Mouse (Mus musculus) frontal cortex, postnatal 25 days (tissue): ENCODE results near the gene Thtpa.

ENCODE experiments used
- DNase-seq, 2 experiments: peaks; one replicate each; pipeline ENCODE4 v3.0.0; 2022; ENCODE audit warnings: low spot score in 2 of 2

The Thtpa gene

DNA sequence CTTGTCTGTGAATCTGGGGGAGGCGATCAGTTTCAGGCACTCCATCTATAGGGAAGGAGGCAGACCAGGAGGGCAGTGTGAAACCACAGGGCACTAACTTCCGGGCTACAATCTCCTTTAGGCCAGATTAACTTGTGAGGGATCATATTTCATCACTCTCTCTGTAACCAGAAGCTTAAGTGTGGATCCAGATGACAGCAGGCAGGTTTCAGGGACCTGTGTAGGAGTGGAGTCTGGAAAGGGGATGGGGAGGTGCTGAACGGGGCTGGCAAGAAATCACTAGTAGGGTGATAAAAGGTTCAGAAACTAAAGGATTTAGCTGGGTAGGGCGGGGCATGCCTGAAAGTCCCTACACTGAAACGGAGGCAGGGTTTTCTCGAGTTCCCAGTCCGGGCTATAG, 10.8 kb downstream of the Thtpa start:
- no peak for DNase-seq

GRCm38 (mm10) chr14:55105836-55106809, 11.5 kb downstream of the Thtpa start, which contains the start of gene Ap1g2:
Ap1g2 (minus strand) TSS chr14:55106593.
- peak; percentile 70 to 78 for DNase-seq

GRCm38 (mm10) chr14:55106990-55107389, 12.4 kb downstream of the Thtpa start:
- no peak for DNase-seq

GRCm38 (mm10) chr14:55108202-55108870, 13.8 kb downstream of the Thtpa start:
- peak in 1 of 2 experiments; percentile 52 for DNase-seq

DNA sequence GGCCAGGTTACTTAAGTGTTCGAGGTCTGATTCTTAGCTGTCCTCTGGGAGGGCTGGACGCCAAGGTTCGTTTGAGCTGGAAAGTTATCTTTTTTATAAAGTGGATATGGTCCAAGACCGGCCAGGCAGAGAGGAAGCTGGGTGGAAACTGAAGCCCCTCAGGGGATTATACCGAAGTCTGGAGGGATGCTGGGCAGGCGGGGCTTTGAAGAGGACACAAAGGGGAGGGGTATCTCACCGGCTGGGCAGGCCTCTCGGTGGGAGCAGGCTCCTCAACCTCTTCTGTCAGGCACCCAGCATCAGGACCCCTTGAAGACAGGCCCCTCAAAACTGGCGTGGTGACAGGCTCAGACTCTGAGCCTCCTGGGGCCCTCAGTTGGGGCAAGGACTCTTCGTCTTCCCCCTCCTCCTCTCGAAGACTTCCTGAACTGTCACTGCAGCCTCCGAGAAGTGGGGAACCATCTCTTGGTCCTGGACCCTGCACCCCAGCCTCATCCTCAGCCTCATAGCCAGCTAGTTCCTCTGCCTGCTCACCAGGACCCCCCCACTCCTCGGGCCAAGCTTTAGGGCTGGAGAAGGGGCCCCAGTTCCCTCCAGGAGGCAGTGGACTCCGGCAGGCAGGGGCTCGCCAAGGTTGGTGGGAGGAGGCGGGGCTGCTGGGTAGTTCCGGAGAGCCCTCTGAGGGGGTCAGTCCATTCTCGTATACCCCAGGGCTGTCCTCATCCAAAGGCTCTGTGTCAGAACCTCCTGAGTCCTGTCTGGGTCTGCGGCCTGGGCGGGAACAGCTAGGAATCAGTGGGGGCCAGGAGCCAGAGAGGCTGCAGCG, 14.7 kb downstream of the Thtpa start:
- DNase-seq, result peak in 1 of 2 experiments; percentile 31

DNA sequence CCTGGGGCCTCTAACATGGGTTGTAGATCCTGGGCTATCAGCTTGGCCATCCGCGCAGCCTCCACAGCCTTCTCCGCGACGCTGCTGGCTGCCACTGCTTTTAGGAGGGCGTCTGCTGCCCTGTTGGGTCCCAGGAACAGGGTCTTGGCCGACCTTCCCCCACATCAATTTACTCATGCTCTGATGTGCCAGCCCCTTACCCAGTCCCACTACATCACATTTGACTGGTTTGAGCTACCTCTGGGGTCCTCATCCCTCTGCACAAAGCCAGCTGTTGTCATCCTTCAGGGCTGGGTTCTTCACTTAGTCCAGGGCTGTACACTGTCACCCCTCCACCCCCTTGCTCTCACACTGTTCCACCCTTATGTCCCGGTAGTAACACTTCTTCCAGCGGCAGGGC, 15.5 kb downstream of the Thtpa start:
- DNase-seq, result no peak

- DNase-seq, result peak in 1 of 2 experiments; percentile 37
Measured at GRCm38 (mm10) chr14:55111720-55112119, 17.1 kb downstream of the Thtpa start.

GRCm38 (mm10) chr14:55113351-55113974, 18.9 kb downstream of the Thtpa start:
- DNase-seq, result no peak

- DNase-seq, result no peak
Measured at GRCm38 (mm10) chr14:55113975-55114645, 19.5 kb downstream of the Thtpa start.

DNA sequence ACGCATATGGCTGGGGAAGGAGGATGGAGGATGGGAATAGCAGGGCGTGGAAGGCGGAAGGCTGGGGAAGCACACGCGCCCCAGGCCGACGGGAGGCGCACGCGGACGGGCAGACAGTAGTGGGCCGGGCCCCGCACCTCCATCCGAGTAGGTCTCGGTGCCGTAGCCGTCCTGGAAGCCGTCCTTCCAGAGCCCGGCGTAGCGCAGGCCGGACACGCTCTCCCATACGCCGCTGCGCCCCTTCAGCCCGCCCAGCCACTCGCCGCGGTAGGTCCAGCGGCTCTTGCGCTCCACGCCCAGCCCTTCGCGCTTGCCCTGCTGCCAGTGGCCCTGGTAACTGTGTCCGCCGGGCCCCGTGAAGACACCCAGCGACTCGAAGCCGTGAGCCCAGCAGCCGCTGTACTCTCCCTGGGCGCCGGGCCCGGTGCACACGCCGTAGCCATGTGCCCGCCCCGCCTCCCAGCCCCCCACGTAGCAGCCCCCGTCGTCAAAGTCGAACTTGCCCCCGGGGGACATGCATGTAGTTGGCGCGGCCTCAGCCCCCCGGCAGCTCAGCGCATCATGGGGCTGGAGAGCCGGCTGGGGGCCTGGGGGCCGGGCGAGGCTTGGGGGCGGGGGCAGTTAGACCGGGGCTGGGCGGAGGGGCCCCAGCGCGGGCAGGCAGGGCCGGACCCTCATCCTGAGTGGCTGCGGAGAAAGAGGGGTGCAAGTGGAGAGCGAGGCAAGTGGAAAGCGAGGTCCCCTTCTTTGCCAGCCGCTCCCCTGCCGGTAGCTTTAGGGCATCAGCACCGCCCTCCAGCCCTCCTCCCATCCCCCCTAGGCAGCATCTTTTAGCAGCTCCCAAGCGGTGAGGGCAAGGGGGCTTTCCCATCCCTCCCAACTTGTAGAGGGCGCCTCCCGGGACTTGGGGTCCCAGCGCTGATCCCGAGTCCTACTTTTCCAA, 20.4 kb downstream of the Thtpa start:
- peak in 1 of 2 experiments; percentile 45 for DNase-seq

DNA sequence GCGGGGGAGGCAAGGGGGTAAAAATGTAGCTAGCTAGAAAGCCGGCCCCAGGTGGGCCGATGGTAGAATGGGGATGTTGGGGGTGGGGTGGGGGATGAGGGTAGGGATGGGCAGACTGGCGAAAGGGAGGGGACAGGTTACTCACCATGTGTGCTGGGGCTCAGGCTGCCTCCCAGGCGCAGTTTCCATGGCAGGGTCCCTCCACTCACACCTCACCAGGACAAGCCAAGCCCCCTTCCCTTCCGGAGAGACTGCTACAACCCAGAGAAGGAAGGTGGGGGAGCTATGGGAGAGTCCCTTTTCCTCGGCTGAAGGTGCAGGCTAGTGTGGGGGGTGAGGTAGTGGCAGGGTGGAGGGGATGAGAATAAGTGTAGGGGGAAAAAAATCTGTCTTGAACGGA, 21.3 kb downstream of the Thtpa start:
- DNase-seq, result no peak

GRCm38 (mm10) chr14:55116425-55117200, 22.0 kb downstream of the Thtpa start, which contains the start of gene Jph4:
Jph4 (minus strand) TSS chr14:55116935.
- peak in 1 of 2 experiments; percentile 50 for DNase-seq

DNA sequence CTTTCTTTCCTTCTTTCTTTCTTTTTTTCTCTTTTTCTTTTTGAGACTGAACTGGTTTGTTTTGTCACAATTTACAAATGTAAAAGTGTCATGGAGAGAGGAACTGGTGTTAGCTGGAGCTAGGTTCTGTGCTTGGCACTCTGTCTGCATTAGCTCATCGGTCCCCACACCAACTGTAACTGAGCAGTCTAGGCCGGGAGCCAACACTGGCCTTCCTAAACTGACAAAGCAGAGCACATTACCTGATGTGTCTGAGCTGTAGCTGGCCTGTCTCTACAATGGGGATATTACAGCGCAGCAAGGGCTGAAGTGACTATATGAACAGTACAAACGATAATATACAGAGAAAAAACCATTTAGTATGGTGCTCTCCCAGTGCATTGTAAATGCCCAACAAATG, 24.3 kb downstream of the Thtpa start:
- no peak for DNase-seq

DNA sequence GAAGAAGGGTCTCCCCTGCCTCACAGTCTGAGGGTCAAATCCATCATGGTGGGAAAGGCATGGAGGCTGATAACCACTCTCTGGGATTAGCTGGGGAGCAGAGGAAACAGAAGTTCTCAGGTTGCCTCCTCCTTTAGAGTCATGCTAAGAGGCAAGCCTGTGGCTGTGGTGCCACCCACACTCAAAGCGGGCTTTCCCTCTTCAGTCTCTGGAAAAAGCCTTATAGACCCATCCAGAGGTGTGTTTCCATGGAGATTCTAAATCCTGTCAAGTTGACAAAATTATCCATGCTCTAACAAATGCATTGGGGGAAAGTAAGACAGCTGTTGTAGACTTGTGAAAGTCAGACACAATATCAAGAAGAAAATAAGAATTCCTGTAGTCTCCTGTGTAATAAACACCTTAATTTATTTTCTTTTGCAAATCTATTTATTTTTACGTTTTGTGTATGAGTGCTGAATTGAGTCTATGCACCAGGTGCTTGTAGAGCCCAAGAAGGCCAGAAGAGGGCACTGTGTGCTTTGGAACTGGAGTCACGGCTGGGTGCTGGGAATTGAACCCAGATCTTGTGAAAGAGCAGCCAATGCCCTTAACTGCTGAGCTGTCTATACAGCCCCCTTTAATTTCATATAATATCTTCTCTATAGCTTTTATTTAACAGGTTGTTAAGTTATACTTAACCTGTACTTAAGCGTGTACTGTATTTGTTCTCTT, 25.0 kb downstream of the Thtpa start:
- no peak for DNase-seq

DNA sequence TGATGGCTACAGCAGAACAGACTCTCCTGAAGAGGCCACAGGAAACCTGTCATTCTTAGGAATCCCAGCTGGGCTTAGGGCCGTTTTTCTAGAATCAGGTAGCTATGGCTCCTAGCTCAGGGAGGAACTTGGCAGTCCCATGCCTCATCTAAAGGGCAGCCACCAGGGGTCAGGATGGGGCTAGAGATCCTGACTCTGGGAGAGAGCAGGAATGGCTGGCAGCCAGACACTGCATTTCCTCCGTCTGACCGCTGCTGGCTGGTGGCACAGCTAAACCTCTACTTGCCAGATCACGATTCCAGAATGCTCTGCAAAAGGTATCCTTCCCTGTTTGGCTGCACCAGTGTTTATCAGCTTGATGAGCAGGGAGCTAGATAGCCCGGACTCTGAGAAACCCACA, 27.4 kb downstream of the Thtpa start:
- no peak for DNase-seq

GRCm38 (mm10) chr14:55122359-55122758, 27.8 kb downstream of the Thtpa start:
- no peak for DNase-seq

DNA sequence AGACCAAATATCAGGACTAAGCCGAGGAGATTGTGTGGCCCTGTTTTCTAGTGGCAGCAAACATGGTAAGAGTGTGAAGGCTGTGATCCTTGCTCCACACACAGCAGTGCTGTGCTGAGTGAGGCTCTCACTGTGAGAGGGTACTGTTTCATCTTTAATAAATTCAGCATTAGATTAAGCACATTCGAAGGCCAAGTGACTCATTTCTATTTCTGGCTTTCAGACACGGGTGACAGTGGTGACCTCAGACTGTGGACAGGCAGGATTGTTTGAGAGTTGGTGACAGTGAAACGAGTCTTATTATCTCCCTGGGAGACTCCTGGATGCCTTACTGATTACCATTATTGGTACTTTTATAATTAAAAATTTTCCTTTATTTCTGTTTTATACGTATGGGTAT, 31.1 kb downstream of the Thtpa start:
- no peak for DNase-seq

GRCm38 (mm10) chr14:55126521-55126920, 31.9 kb downstream of the Thtpa start:
- DNase-seq, result no peak
